Mouse (Mus musculus): ENCODE measurements around the gene Btnl10.

Btnl10 gene

GRCm38 (mm10) chr11:58958536-58958935 is 40.8 kb downstream of the Btnl10 start:
- DNase-seq (ENCODE audit: inconsistent age in 2 of 2, low spot score in 1 of 2) = no peak

- no peak for DNase-seq (ENCODE audit: inconsistent age in 2 of 2, low spot score in 1 of 2)
These were observed 41.6 kb downstream of the Btnl10 start for GRCm38 (mm10) chr11:58959186-58959825.

- DNase-seq (ENCODE audit: inconsistent age in 2 of 2, low spot score in 1 of 2) = peak; percentile 89 to 95
These were observed 42.3 kb downstream of the Btnl10 start for GRCm38 (mm10) chr11:58959921-58960465.

- DNase-seq (ENCODE audit: inconsistent age in 2 of 2, low spot score in 1 of 2) = peak in 1 of 2 experiments; percentile 31
These were observed 43.9 kb downstream of the Btnl10 start for GRCm38 (mm10) chr11:58961364-58962177.

- peak; percentile 52 to 63 for DNase-seq (ENCODE audit: inconsistent age in 2 of 2, low spot score in 1 of 2)
These were observed 45.8 kb downstream of the Btnl10 start for GRCm38 (mm10) chr11:58963543-58963942.

- no peak for DNase-seq (ENCODE audit: inconsistent age in 2 of 2, low spot score in 1 of 2)
These were observed 46.5 kb downstream of the Btnl10 start for GRCm38 (mm10) chr11:58964216-58964615.

GRCm38 (mm10) chr11:58965001-58965760 is 47.5 kb downstream of the Btnl10 start:
- DNase-seq (ENCODE audit: inconsistent age in 2 of 2, low spot score in 1 of 2) = peak in 1 of 2 experiments; percentile 33

- DNase-seq (ENCODE audit: inconsistent age in 2 of 2, low spot score in 1 of 2) = peak in 1 of 2 experiments; percentile 67
These were observed 49.6 kb downstream of the Btnl10 start for GRCm38 (mm10) chr11:58967346-58967745.

- no peak for DNase-seq (ENCODE audit: inconsistent age in 2 of 2, low spot score in 1 of 2)
These were observed 50.8 kb downstream of the Btnl10 start for GRCm38 (mm10) chr11:58968551-58968950.

- no peak for DNase-seq (ENCODE audit: inconsistent age in 2 of 2, low spot score in 1 of 2)
These were observed 51.3 kb downstream of the Btnl10 start for GRCm38 (mm10) chr11:58969027-58969426.

GRCm38 (mm10) chr11:58969659-58970058 is 52.0 kb downstream of the Btnl10 start:
- DNase-seq (ENCODE audit: inconsistent age in 2 of 2, low spot score in 1 of 2) = no peak

GRCm38 (mm10) chr11:58970831-58971530 is 53.3 kb downstream of the Btnl10 start:
- DNase-seq (ENCODE audit: inconsistent age in 2 of 2, low spot score in 1 of 2) = no peak

- DNase-seq (ENCODE audit: inconsistent age in 2 of 2, low spot score in 1 of 2) = no peak
These were observed 54.1 kb downstream of the Btnl10 start for GRCm38 (mm10) chr11:58971796-58972195.

GRCm38 (mm10) chr11:58974414-58974813 is 56.7 kb downstream of the Btnl10 start:
- no peak for DNase-seq (ENCODE audit: inconsistent age in 2 of 2, low spot score in 1 of 2)

Measured in adrenal gland, adult (tissue).